ENCODE assay signal across 11 mouse cellular contexts in genomic region chr19:50013659-50014058, GRCm38 (mm10).
DNase-seq lines count a peak whose midpoint lies in the region; ATAC-seq and TF ChIP-seq lines count a peak whose summit lies in the region.
"Had no signal": no experiment of that assay in that cellular context is flagged by ENCODE, and none has a peak within 500 bp of the region (broad histone marks: within the 10 kb centered on the region; RNA-seq: fewer than 3 reads in every experiment).

No protein-coding gene starts in this region.

- H3K9ac ChIP-seq in heart, embryonic 14.5 days (ENCODE audit: low read length): no peak overlapping the region
- H3K9ac ChIP-seq in heart, embryonic 11.5 days (ENCODE audit: low read depth, low read length): no peak overlapping the region
- no peak overlapping the region for H3K9ac ChIP-seq in forebrain, postnatal 0 days
- H3K9ac ChIP-seq in kidney, embryonic 15.5 days: no peak overlapping the region
- H3K9ac ChIP-seq: hindbrain, embryonic 14.5 days; neural tube, embryonic 15.5 days had no signal

- H3K36me3 ChIP-seq in heart, embryonic 14.5 days (ENCODE audit: control insufficient read depth, insufficient read depth, low read length): no peaks in the 10 kb centered on the region
- H3K36me3 ChIP-seq in heart, embryonic 11.5 days (ENCODE audit: control insufficient read depth, insufficient read depth, low read length): no peaks in the 10 kb centered on the region
- no peaks in the 10 kb centered on the region for H3K36me3 ChIP-seq in forebrain, postnatal 0 days (ENCODE audit: insufficient read depth)
- H3K36me3 ChIP-seq in kidney, embryonic 15.5 days: no peaks in the 10 kb centered on the region
- H3K36me3 ChIP-seq: neural tube, embryonic 15.5 days had no signal

- no peaks in the 10 kb centered on the region for H3K27me3 ChIP-seq in heart, embryonic 14.5 days (ENCODE audit: control insufficient read depth, insufficient read depth, low read length)
- no peaks in the 10 kb centered on the region for H3K27me3 ChIP-seq in heart, embryonic 11.5 days (ENCODE audit: control insufficient read depth, insufficient read depth, low read length)
- H3K27me3 ChIP-seq in forebrain, postnatal 0 days (ENCODE audit: insufficient read depth, low read length): no peaks in the 10 kb centered on the region
- no peaks in the 10 kb centered on the region for H3K27me3 ChIP-seq in kidney, embryonic 15.5 days
- H3K27me3 ChIP-seq: neural tube, embryonic 15.5 days had no signal

- intact Hi-C loops in left cerebral cortex, postnatal 10 days (cut with DNase I): no loop called here

- H3K27ac ChIP-seq in heart, embryonic 14.5 days (replicated peaks in 1 of 2; ENCODE audit: control insufficient read depth in 1 of 2, insufficient read depth in 1 of 2, low read depth in 2 of 2, low read length in 2 of 2): no peak overlapping the region
- no peak overlapping the region for H3K27ac ChIP-seq in heart, embryonic 11.5 days (ENCODE audit: low read depth, low read length)
- no peak overlapping the region for H3K27ac ChIP-seq in forebrain, postnatal 0 days (ENCODE audit: low read depth, low read length)
- H3K27ac ChIP-seq in kidney, embryonic 15.5 days: no peak overlapping the region
- H3K27ac ChIP-seq: hindbrain, embryonic 14.5 days; neural tube, embryonic 15.5 days had no signal

- no peak overlapping the region for H3K4me2 ChIP-seq in heart, embryonic 14.5 days (ENCODE audit: low read length)
- no peak overlapping the region for H3K4me2 ChIP-seq in heart, embryonic 11.5 days
- H3K4me2 ChIP-seq in forebrain, postnatal 0 days (ENCODE audit: low read depth): no peak overlapping the region
- H3K4me2 ChIP-seq in kidney, embryonic 15.5 days: no peak overlapping the region
- H3K4me2 ChIP-seq: hindbrain, embryonic 14.5 days; neural tube, embryonic 15.5 days had no signal

- peak; percentile 28 for DNase-seq in MN1 (ENCODE audit: low spot score)
- DNase-seq in forebrain, postnatal 0 days: peak; percentile 73
- peak; percentile 20 for DNase-seq in left cerebral cortex, postnatal 10 days (ENCODE audit: extremely low spot score in 1 of 2, low spot score in 2 of 2)
- no peak for DNase-seq in B cell, adult 2 months
- DNase-seq in cerebellum, adult 11-12 months: no peak
- DNase-seq: cerebellum, adult 11 months had no signal

- no peak overlapping the region for H3K4me3 ChIP-seq in heart, embryonic 14.5 days (ENCODE audit: control insufficient read depth in 1 of 2, insufficient read depth in 1 of 2, low read depth in 1 of 2, low read length in 2 of 2)
- no peak overlapping the region for H3K4me3 ChIP-seq in heart, embryonic 11.5 days (ENCODE audit: low read depth, low read length)
- no peak overlapping the region for H3K4me3 ChIP-seq in forebrain, postnatal 0 days (ENCODE audit: low read depth, low read length)
- no peak overlapping the region for H3K4me3 ChIP-seq in kidney, embryonic 15.5 days (replicated peaks)
- H3K4me3 ChIP-seq: neural tube, embryonic 15.5 days had no signal

- 11% methylated on average over 2 of the region's 2 CpGs for WGBS in heart, embryonic 14.5 days
- WGBS in heart, embryonic 11.5 days (ENCODE audit: insufficient replicate concordance): 31% methylated on average over 2 of the region's 2 CpGs
- 25% methylated on average over 2 of the region's 2 CpGs for WGBS in forebrain, postnatal 0 days
- 67% methylated on average over 2 of the region's 2 CpGs for WGBS in kidney, embryonic 15.5 days

- TF ChIP-seq CTCF in forebrain, postnatal 0 days (IDR thresholded peaks at IDR 0.05; ENCODE audit: low read depth): no peak

- 0 out of 2 replicates have a peak, but pooled peaks have one; percentile 35 for ATAC-seq in heart, embryonic 14.5 days (ENCODE audit: insufficient number of reproducible peaks, insufficient read depth, low FRiP score, low read depth)
- ATAC-seq in heart, embryonic 11.5 days (replicated peaks; ENCODE audit: insufficient number of reproducible peaks, low FRiP score, low TSS enrichment): no peak
- peak; percentile 89 for ATAC-seq in forebrain, postnatal 0 days
- ATAC-seq in kidney, embryonic 15.5 days (replicated peaks; ENCODE audit: low FRiP score): no peak

- no peaks in the 10 kb centered on the region for H3K9me3 ChIP-seq in heart, embryonic 14.5 days (ENCODE audit: control insufficient read depth, low read length)
- no peaks in the 10 kb centered on the region for H3K9me3 ChIP-seq in heart, embryonic 11.5 days (replicated peaks; ENCODE audit: control insufficient read depth, low read length)
- no peaks in the 10 kb centered on the region for H3K9me3 ChIP-seq in forebrain, postnatal 0 days (ENCODE audit: low read length)
- no peaks in the 10 kb centered on the region for H3K9me3 ChIP-seq in kidney, embryonic 15.5 days (replicated peaks)
- H3K9me3 ChIP-seq: neural tube, embryonic 15.5 days had no signal

- H3K4me1 ChIP-seq in heart, embryonic 14.5 days (ENCODE audit: control insufficient read depth in 2 of 2, insufficient read depth in 2 of 2, low read length in 2 of 2): no peaks in the 10 kb centered on the region
- no peaks in the 10 kb centered on the region for H3K4me1 ChIP-seq in heart, embryonic 11.5 days (ENCODE audit: control insufficient read depth, insufficient read depth, low read length)
- H3K4me1 ChIP-seq in forebrain, postnatal 0 days (ENCODE audit: insufficient read depth): no peaks in the 10 kb centered on the region
- H3K4me1 ChIP-seq in kidney, embryonic 15.5 days: no peaks in the 10 kb centered on the region
- H3K4me1 ChIP-seq: neural tube, embryonic 15.5 days had no signal

Comparison
In these comparisons a context has a peak if more than half of its experiments do, and no peak if none do; other contexts are left out.
1. ATAC-seq: peak in heart, embryonic 14.5 days (single experiment) and forebrain, postnatal 0 days (single experiment); none in heart, embryonic 11.5 days (single experiment) and kidney, embryonic 15.5 days (single experiment).
2. DNase-seq: peak in MN1 (single experiment), forebrain, postnatal 0 days (single experiment) and left cerebral cortex, postnatal 10 days (2 of 2); none in B cell, adult 2 months (0 of 2) and cerebellum, adult 11-12 months (single experiment).